Mouse (Mus musculus) testis, adult 2 months (tissue): ENCODE results near the gene Gm21863. TPM values are rescaled to one million over a fixed set of nuclear protein-coding genes. Genes with fewer than 3 reads are reported as not detected.
"Not testable (repeated sequence)": the region's sequence is repeated elsewhere in the genome, so short reads cannot be mapped to it uniquely, and the experiment has no call there.

Source experiments
- H3K27ac ChIP-seq: fragments of 200-500 bp; 2 replicates; pipeline ENCODE4 v1.5.1; 2012; ENCODE audit warnings: low read depth, low read length; ENCODE audit not compliant: control insufficient read depth, insufficient read depth
- H3K27me3 ChIP-seq: fragments of 200-500 bp; 2 replicates; pipeline ENCODE4 v1.6.1; 2012; ENCODE audit warnings: mild to moderate bottlenecking, low read length, moderate library complexity; ENCODE audit not compliant: control insufficient read depth, insufficient read depth
- H3K36me3 ChIP-seq: fragments of 200-500 bp; 2 replicates; pipeline ENCODE4 v1.6.1; 2012; ENCODE audit warnings: mild to moderate bottlenecking, low read length; ENCODE audit not compliant: control insufficient read depth, insufficient read depth
- H3K4me1 ChIP-seq: fragments of 200-500 bp; 2 replicates; pipeline ENCODE4 v1.6.1; 2012; ENCODE audit warnings: low read length; ENCODE audit not compliant: control insufficient read depth, insufficient read depth
- H3K4me3 ChIP-seq: fragments of 200-500 bp; 2 replicates; pipeline ENCODE4 v1.5.1; 2012; ENCODE audit warnings: low read depth, mild to moderate bottlenecking, low read length, moderate library complexity, mixed read lengths; ENCODE audit not compliant: control insufficient read depth
- polyA plus RNA-seq: library from polyadenylated mRNA; depleted of rRNA; stranded (reverse); fragments of >200 nt; gene quantifications from 2 replicates; pipeline ENCODE4 v1.2.3, GENCODE M21; 2012; rRNA removed

Gm21863 gene
- not detected in 2 replicates for polyA plus RNA-seq

- H3K4me1 ChIP-seq, H3K27me3 ChIP-seq, H3K27ac ChIP-seq, H3K36me3 ChIP-seq: not testable (repeated sequence)
- H3K4me3 ChIP-seq: peak within 1 kb of the TSS; percentile 38; the same call in 1 of the 2 replicates
Measured at GRCm38 (mm10) chr12:19953869-19954555, at the start of gene Gm21863. TSS of gene Gm21863 (plus strand) at chr12:19954505.

GRCm38 (mm10) chr12:19928049-19928448 is 26.3 kb upstream of the Gm21863 start:
- not testable (repeated sequence) for H3K4me1 ChIP-seq, H3K27ac ChIP-seq, H3K36me3 ChIP-seq, H3K4me3 ChIP-seq, H3K27me3 ChIP-seq
